Mouse (Mus musculus): ENCODE results near the gene Csdc2. TPM values are rescaled to one million over a fixed set of nuclear protein-coding genes. Genes with fewer than 3 reads are reported as not detected.

Gene Csdc2
- polyA plus RNA-seq, 2 experiments: 14.3 to 16.2 TPM

- Histone ChIP-seq H3K4me1 (ENCODE audit: control insufficient read depth, insufficient read depth, low read length) (no peaks in the 10 kb centered on the region), H3K36me3 (ENCODE audit: control insufficient read depth, insufficient read depth, low read length) (peaks cover 18% of the 10 kb centered on the region), H3K27me3 (ENCODE audit: control insufficient read depth, insufficient read depth, low read length) (no peaks in the 10 kb centered on the region), H3K9ac (ENCODE audit: low read depth, low read length, severe bottlenecking) (no peak overlapping the region), H3K9me3 (ENCODE audit: control insufficient read depth, low read length) (no peaks in the 10 kb centered on the region), H3K4me3 (replicated peaks; ENCODE audit: low read length) (no peak overlapping the region), H3K4me2 (replicated peaks; ENCODE audit: low read depth, low read length, severe bottlenecking) (no peak overlapping the region), H3K27ac (replicated peaks; ENCODE audit: low read depth, low read length) (no peak overlapping the region)
- 71% methylated on average over 10 of the region's 11 CpGs for WGBS
- TF ChIP-seq POLR2A (IDR thresholded peaks at IDR 0.05; ENCODE audit: borderline replicate concordance, extremely low read depth, insufficient read depth, insufficient read length): no peak
- ATAC-seq (ENCODE audit: low FRiP score, low read depth) (no peak), DNase-seq (ENCODE audit: low spot score) (no peak)
Measured at GRCm38 (mm10) chr15:81949476-81950131, 13.0 kb downstream of the Csdc2 start.

GRCm38 (mm10) chr15:81950716-81951115 lies 14.2 kb downstream of the Csdc2 start:
- Histone ChIP-seq H3K9me3 (ENCODE audit: control insufficient read depth, low read length) (no peaks in the 10 kb centered on the region), H3K9ac (ENCODE audit: low read depth, low read length, severe bottlenecking) (no peak overlapping the region), H3K36me3 (ENCODE audit: control insufficient read depth, insufficient read depth, low read length) (peaks cover 28% of the 10 kb centered on the region), H3K27ac (replicated peaks; ENCODE audit: low read depth, low read length) (no peak overlapping the region), H3K4me1 (ENCODE audit: control insufficient read depth, insufficient read depth, low read length) (no peaks in the 10 kb centered on the region), H3K4me2 (replicated peaks; ENCODE audit: low read depth, low read length, severe bottlenecking) (no peak overlapping the region), H3K27me3 (ENCODE audit: control insufficient read depth, insufficient read depth, low read length) (no peaks in the 10 kb centered on the region), H3K4me3 (replicated peaks; ENCODE audit: low read length) (no peak overlapping the region)
- WGBS: 79% methylated on average over 5 of the region's 5 CpGs
- no peak for TF ChIP-seq POLR2A (IDR thresholded peaks at IDR 0.05; ENCODE audit: borderline replicate concordance, extremely low read depth, insufficient read depth, insufficient read length)
- ATAC-seq (ENCODE audit: low FRiP score, low read depth) (no peak), DNase-seq (ENCODE audit: low spot score) (no peak)

GRCm38 (mm10) chr15:81951159-81951558 lies 14.6 kb downstream of the Csdc2 start:
- Histone ChIP-seq H3K27ac (replicated peaks; ENCODE audit: low read depth, low read length) (no peak overlapping the region), H3K27me3 (ENCODE audit: control insufficient read depth, insufficient read depth, low read length) (no peaks in the 10 kb centered on the region), H3K36me3 (ENCODE audit: control insufficient read depth, insufficient read depth, low read length) (peaks cover 28% of the 10 kb centered on the region), H3K4me2 (replicated peaks; ENCODE audit: low read depth, low read length, severe bottlenecking) (no peak overlapping the region), H3K9me3 (ENCODE audit: control insufficient read depth, low read length) (no peaks in the 10 kb centered on the region), H3K9ac (ENCODE audit: low read depth, low read length, severe bottlenecking) (no peak overlapping the region), H3K4me3 (replicated peaks; ENCODE audit: low read length) (no peak overlapping the region), H3K4me1 (ENCODE audit: control insufficient read depth, insufficient read depth, low read length) (no peaks in the 10 kb centered on the region)
- DNase-seq (ENCODE audit: low spot score): no peak
- no peak for TF ChIP-seq POLR2A (IDR thresholded peaks at IDR 0.05; ENCODE audit: borderline replicate concordance, extremely low read depth, insufficient read depth, insufficient read length)
- 84% methylated on average over 9 of the region's 9 CpGs for WGBS
- ATAC-seq (ENCODE audit: low FRiP score, low read depth): no peak

- Histone ChIP-seq H3K36me3 (ENCODE audit: control insufficient read depth, insufficient read depth, low read length) (peaks cover 28% of the 10 kb centered on the region), H3K9ac (ENCODE audit: low read depth, low read length, severe bottlenecking) (no peak overlapping the region), H3K4me3 (replicated peaks; ENCODE audit: low read length) (no peak overlapping the region), H3K27ac (replicated peaks; ENCODE audit: low read depth, low read length) (no peak overlapping the region), H3K4me2 (replicated peaks; ENCODE audit: low read depth, low read length, severe bottlenecking) (no peak overlapping the region), H3K4me1 (ENCODE audit: control insufficient read depth, insufficient read depth, low read length) (no peaks in the 10 kb centered on the region), H3K27me3 (ENCODE audit: control insufficient read depth, insufficient read depth, low read length) (no peaks in the 10 kb centered on the region), H3K9me3 (ENCODE audit: control insufficient read depth, low read length) (no peaks in the 10 kb centered on the region)
- DNase-seq (ENCODE audit: low spot score) (no peak), ATAC-seq (ENCODE audit: low FRiP score, low read depth) (no peak)
- TF ChIP-seq POLR2A (IDR thresholded peaks at IDR 0.05; ENCODE audit: borderline replicate concordance, extremely low read depth, insufficient read depth, insufficient read length): no peak
- 79% methylated on average over 3 of the region's 4 CpGs for WGBS
Measured at GRCm38 (mm10) chr15:81952310-81952709, 15.8 kb downstream of the Csdc2 start.

- H3K4me1 ChIP-seq (ENCODE audit: control insufficient read depth, insufficient read depth, low read length): no peaks in the 10 kb centered on the region
- TF ChIP-seq POLR2A (IDR thresholded peaks at IDR 0.05; ENCODE audit: borderline replicate concordance, extremely low read depth, insufficient read depth, insufficient read length): no peak
- whole genome bisulfite sequencing: 91% methylated on average over 9 of the region's 9 CpGs
- H3K4me3 ChIP-seq (replicated peaks; ENCODE audit: low read length): no peak overlapping the region
- no peaks in the 10 kb centered on the region for H3K27me3 ChIP-seq (ENCODE audit: control insufficient read depth, insufficient read depth, low read length)
- ATAC-seq (ENCODE audit: low FRiP score, low read depth): no peak
- no peak overlapping the region for H3K9ac ChIP-seq (ENCODE audit: low read depth, low read length, severe bottlenecking)
- H3K27ac ChIP-seq (replicated peaks; ENCODE audit: low read depth, low read length): no peak overlapping the region
- no peaks in the 10 kb centered on the region for H3K9me3 ChIP-seq (ENCODE audit: control insufficient read depth, low read length)
- peaks cover 28% of the 10 kb centered on the region for H3K36me3 ChIP-seq (ENCODE audit: control insufficient read depth, insufficient read depth, low read length)
- DNase-seq (ENCODE audit: low spot score): no peak
- H3K4me2 ChIP-seq (replicated peaks; ENCODE audit: low read depth, low read length, severe bottlenecking): no peak overlapping the region
Measured at GRCm38 (mm10) chr15:81954151-81954583, 17.6 kb downstream of the Csdc2 start.
